Mouse (Mus musculus): ENCODE data around the gene Man2a2. TPM values are rescaled to one million over a fixed set of nuclear protein-coding genes. Genes with fewer than 3 reads are reported as not detected.
A peak's percentile ranks its signal among the peaks of the same experiment; 100 is the strongest.

Man2a2 gene
- total RNA-seq, 2 experiments from 2014 or later, result 32.6 to 37.9 TPM

DNA sequence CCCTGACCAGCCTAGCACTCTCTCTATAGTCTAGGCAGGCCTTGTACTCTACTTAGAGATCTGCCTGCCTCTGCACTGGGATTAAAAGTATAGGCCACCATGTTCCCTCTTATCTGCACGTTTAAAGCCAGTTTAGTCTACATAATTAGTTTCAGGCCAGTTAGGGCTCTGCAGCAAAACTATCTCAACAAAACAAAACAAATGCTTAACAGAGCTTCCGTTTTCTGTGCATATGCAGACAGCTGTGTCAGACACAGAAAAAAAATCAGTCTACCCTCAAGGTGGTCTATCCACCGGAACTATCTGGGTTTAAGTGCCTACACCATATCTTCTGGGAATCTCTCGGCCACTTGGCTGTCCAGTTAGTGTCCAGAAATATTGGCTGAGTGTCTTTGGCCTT is 2.2 kb upstream of the Man2a2 start:
- no peak for ATAC-seq (replicated peaks; ENCODE audit: poor library complexity)

GRCm38 (mm10) chr7:80372667-80373066 is 1.5 kb upstream of the Man2a2 start:
- no peak for ATAC-seq (replicated peaks; ENCODE audit: poor library complexity)

DNA sequence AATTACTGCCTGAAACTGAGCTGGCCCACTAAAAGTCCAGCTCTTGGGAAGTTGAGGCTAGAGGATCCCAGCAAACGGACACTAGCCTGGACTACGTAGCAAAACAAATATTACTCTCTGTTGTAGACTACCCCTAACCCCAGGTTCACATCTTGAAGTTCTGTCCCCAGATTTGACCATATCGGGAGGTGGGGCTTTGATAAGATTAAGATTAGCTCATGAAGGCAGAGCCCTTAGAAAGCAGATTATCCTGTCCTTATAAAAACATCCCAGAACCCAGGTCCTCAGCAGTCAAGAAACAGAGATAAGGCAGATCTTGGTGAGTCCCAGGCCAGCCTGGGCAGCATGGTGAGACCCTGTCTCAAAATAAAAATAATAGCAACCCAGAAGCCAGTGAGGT is 991 bp upstream of the Man2a2 start:
- ATAC-seq (replicated peaks; ENCODE audit: poor library complexity), result no peak

- peak; percentile 54 for ATAC-seq (replicated peaks; ENCODE audit: poor library complexity)
Measured at GRCm38 (mm10) chr7:80370649-80371040, 530 bp downstream of the Man2a2 start.

DNA sequence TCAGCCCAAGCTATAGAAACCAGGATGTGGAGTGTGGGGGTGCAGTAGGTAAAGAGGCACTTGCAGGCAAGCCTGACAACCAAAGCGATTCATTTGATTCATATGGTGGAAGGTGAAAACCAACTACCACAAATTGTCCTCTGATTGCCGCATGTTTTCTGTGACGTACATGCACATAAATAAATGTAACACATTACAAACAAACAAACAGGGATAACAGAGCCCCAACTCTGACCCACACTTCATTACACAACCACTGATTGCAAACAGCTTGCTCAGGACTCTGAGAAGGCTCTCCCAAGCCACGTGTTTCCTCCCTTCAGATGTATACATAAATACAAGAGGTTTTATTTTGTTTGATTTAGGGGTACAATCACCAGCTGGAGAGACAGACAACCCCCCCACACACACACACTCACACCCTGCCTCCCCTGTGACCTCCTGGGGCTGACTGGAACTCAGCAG is 1.2 kb downstream of the Man2a2 start:
- 0 out of 2 replicates have a peak, but pooled peaks have one; percentile 12 for ATAC-seq (replicated peaks; ENCODE audit: poor library complexity)

GRCm38 (mm10) chr7:80369461-80369860 is 1.7 kb downstream of the Man2a2 start:
- ATAC-seq (replicated peaks; ENCODE audit: poor library complexity), result no peak

GRCm38 (mm10) chr7:80368635-80369421 is 2.3 kb downstream of the Man2a2 start:
- peak; percentile 37 for ATAC-seq (replicated peaks; ENCODE audit: poor library complexity)

DNA sequence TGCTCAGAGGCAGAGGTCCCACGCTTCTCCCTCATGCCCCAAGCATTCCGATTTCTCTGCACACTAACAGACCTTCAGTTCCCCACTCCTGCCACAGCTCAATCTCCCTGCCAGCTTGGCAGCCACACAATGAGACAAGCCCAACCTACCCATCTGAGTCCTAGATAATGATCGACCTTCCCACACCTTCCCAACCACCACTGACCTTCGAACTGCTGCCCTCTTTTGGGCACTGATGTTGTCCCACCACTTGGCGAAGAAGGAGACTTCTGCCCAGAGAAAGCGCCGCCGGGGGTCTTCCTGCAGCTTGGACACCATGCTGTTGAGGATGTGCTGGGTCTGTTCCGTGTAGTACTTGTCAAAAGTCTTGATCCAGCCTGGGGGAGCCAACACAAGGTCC is 3.2 kb downstream of the Man2a2 start:
- no peak for ATAC-seq (replicated peaks; ENCODE audit: poor library complexity)

DNA sequence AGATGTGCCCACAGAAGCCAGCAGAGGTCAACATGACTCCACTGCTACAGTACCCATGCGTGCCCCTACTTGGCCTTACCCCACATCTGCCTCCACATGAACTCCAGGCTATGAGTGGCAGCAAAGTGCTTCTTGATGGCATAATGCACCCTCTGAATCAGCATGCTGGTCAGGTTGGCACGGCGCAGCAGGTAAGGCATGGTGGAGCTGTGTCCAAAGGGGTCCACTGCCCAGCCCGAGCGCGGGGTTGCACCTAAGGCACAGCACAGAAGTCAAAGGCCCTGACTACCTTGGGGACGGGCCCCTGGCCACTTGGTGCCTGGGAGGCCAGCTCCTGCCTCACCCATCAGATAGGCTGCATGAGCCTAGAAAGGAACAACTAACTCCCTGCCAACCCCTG is 3.9 kb downstream of the Man2a2 start:
- ATAC-seq (replicated peaks; ENCODE audit: poor library complexity), result no peak

DNA sequence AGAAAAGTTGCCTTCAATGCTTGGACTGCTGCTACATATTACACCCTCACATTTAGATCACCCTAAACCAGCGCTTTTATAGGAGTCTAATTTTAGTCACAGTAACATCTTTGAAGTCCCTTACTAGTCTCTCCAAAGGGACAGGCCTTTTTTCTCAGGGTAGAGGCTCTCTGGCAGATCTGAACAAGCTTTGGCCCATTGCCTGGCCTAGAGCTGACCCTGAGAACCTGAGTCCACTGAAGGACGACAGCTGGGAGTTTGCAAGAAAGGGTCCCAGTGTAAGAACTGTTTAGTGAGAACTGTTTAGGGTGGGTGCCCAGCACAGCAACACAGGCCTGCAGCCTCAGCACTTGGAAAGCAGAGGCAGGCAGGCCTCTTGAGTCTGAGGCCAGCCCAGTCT is 5.4 kb downstream of the Man2a2 start:
- no peak for ATAC-seq (replicated peaks; ENCODE audit: poor library complexity)

DNA sequence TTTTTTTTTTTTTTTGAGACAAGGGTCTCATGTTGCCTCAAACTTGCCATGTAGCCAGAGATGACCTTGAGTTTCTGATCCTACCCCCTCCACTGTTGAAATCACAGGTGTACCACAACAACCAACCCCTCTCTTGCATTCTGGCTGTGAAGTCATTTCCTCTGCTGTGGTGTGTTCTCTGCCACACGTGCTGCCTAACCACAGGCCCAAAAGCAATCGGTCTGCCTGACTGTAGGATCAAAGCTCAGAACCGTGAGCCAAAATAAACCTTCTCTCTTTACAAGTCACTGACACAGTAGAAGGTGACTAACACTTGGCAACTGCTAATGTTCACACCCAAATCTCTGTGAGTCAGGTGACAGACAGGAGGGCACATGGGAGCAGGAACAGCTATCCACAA is 10.7 kb downstream of the Man2a2 start:
- no peak for ATAC-seq (replicated peaks; ENCODE audit: poor library complexity)

DNA sequence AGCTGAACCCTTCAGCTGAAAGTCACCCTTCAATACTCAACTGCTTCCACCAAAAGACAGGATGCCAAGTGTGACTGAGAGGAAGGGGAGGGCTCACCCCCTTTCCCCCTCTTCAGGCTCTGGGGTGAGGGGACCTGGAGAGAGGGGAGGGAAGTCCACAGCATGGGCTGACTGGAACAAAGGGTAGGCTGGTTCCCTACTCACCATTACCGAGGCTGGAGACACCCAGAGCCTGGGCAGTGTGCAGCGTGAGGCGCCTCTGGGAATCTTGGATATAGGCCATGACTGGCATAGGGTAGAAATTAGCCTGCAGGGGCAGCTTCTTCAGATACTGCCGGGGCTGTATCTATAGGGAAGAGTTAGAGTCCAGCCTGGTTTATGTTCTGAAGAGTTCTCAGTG is 13.1 kb downstream of the Man2a2 start:
- no peak for ATAC-seq (replicated peaks; ENCODE audit: poor library complexity)

- ATAC-seq (replicated peaks; ENCODE audit: poor library complexity), result no peak
Measured at GRCm38 (mm10) chr7:80357156-80357555, 14.0 kb downstream of the Man2a2 start.

DNA sequence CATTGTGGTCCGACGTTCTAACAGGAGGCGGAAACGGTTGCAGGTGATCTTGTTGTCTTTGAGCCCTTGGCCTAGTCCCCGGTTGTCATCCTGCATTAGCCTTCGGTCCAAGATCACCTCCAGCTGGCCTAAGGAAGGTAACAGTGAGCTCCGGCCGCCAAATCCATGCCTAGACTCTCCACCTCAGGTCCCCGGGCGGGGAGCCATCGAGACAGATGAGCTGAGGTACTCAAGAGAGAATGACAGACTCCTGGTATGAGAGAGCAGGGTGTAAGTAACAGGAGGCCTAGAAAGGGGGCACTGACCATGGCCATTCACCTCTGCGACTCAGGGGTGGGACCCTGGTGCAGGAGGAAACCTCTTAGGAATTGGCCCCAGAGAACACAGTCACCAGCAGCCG is 14.8 kb downstream of the Man2a2 start:
- no peak for ATAC-seq (replicated peaks; ENCODE audit: poor library complexity)

GRCm38 (mm10) chr7:80352920-80353319 is 18.3 kb downstream of the Man2a2 start:
- ATAC-seq (replicated peaks; ENCODE audit: poor library complexity), result no peak

GRCm38 (mm10) chr7:80350808-80351207 is 20.4 kb downstream of the Man2a2 start:
- peak; percentile 77 for ATAC-seq (replicated peaks; ENCODE audit: poor library complexity)

DNA sequence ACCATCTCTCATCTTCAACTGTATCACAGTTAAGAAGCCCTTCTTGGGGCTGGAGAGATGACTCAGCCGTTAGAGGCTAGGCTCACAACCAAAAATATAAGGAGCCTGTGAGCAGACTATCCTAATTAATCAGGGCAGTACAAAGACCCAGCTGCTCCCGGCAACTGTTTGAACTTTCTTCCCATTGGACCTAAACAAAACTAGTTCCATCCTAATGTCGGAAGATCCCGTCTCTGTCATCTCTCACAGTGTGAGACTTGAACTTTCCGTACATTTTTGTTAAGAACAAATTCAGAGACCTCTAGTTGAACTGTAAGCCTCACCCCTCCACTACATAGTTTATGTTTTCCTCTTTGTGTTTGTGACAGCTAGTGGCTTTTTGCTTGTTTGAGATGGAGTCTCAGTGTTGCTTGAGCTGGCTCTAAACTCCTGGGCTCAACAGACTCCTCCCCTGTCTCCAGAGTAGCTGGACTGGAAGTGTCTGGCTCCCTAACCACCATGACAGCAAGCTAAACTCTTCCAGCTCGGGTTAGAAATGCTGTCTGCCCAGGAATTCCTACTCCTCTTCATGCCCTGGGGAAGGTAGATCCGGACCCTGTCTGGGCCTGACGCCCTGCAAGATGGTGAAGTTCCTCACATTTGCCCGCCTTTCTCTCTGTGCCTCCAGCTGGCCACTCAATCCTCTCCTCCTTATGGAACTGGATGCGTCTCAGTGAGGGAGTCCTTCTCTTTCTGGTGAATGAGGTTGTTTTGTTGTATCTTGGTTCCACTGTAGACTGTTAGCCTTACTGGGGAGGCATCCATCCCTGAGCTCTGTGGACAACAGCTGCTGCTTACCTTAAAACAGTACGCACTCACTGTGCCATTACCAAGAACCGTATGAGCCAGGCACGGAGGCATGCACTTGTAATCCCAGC is 23.2 kb downstream of the Man2a2 start:
- no peak for ATAC-seq (replicated peaks; ENCODE audit: poor library complexity)

- ATAC-seq (replicated peaks; ENCODE audit: poor library complexity), result no peak
Measured at GRCm38 (mm10) chr7:80346830-80347229, 24.3 kb downstream of the Man2a2 start.

GRCm38 (mm10) chr7:80346173-80346572 is 25.0 kb downstream of the Man2a2 start:
- ATAC-seq (replicated peaks; ENCODE audit: poor library complexity), result no peak

DNA sequence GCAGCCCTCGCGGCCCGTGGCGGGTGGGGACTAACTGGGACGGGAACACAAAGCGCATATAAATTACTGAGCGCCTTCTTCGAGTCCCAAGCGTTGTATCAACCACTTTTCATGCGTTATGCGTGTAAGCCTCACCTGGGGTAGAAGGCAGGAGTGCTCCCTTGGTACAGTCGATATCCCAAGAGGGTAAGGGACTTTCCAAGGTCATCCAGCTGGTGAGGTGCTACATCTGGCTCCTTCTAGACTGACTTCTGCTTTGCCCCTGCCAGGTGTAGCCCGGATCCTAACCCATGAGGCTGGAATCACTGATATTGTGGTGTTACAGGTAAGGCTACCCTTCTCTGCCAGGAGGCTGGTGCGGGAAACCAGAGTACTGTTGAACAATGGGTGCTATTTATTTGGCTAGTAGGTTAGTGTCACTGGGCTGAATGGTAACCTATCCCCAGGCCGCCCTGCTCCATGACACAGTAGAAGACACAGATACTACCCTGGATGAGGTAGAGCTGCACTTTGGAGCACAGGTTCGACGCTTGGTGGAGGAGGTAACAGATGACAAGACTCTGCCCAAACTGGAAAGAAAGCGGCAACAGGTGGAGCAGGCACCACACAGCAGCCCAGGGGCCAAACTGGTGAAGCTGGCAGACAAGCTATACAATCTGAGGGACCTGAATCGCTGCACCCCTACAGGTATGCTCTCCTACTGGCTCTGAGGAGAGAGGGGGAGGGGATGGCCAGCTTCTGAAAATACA is 27.7 kb downstream of the Man2a2 start:
- ATAC-seq (replicated peaks; ENCODE audit: poor library complexity), result no peak

DNA sequence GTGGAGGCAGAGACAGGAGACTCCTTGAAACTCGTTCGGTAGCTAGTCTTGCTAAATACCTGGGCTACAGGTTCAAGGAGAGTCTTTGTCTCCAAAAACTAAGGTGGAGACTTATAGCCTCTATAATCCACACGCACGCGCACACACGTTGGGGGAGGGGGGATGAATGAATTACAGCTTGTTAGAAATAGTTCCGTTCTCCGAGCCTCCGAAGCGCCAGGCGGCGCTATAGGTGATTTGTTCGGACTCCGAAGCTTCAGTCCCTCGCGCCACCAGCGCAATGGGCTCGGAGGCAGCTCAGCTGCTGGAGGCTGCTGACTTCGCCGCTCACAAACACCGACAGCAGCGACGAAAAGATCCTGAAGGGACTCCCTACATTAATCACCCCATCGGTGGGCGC is 28.3 kb downstream of the Man2a2 start, which contains the start of gene Hddc3:
Gene Hddc3, plus strand, starts transcription at position 247 of the 400 bp plus-strand sequence.
- peak; percentile 71 for ATAC-seq (replicated peaks; ENCODE audit: poor library complexity)

All from megakaryocyte progenitor cell, adult 5-6 weeks (primary cell).